ENCODE assay signal across 15 mouse cellular contexts in the genomic region with DNA sequence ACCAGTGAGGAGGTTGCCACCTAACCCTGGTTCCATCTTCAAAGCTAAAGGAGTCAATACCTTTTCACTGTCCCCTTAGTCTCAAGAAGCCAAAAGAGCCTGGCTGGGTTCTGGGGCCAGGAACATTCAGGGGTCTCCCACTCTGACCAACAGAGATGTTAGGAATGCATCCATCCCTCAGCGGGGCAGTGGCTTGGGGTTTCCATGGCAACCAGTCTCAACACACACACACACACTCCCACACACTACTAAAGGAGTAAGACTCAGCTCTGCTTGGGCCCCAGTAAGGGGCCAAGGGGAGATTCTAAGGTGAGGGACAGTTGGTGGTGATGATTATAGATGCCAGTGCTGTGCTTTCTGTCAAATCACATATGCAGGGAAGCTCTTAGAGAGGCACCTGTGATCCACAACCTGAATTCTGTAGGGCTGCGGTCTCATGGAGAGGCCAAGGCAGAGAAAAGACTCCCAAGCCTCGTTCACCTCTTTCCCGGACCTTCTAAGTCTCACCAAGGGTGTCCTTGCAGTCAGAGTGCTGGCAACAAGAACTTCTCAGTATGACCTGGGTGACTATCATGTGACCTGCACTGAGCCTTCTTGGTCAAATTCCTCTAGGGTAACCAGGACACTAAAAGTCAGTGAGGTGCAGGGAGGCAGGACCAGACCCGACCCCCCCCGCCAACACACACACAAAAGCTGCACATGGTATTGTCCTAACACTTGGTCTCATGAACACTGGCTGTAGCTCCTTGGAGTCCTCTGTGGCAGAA. TPM values are rescaled to one million over a fixed set of nuclear protein-coding genes. Genes with fewer than 3 reads are reported as not detected.
A peak's percentile ranks its signal among the peaks of the same experiment; 100 is the strongest.
DNase-seq lines count a peak whose midpoint lies in the region; ATAC-seq and TF ChIP-seq lines count a peak whose summit lies in the region.
"Had no signal": no experiment of that assay in that cellular context is flagged by ENCODE, and none has a peak within 500 bp of the region (broad histone marks: within the 10 kb centered on the region; RNA-seq: fewer than 3 reads in every experiment).

No protein-coding gene starts in this region.

- peak overlapping the region; percentile 68; the same call in 1 of the 2 replicates for H3K27ac ChIP-seq in heart, embryonic 13.5 days (replicated peaks)
- H3K27ac ChIP-seq in heart, embryonic 11.5 days (ENCODE audit: low read depth, low read length) = no peak overlapping the region
- H3K27ac ChIP-seq in liver, embryonic 13.5 days = peak overlapping the region; percentile 95
- H3K27ac ChIP-seq in liver, embryonic 11.5 days (ENCODE audit: low read depth, low read length) = no peak overlapping the region
- peak overlapping the region; percentile 94 for H3K27ac ChIP-seq in liver, embryonic 14.5 days
- H3K27ac ChIP-seq: embryonic facial prominence, embryonic 12.5 days; forebrain, embryonic 12.5 days; limb, embryonic 13.5 days; neural tube, embryonic 15.5 days had no signal

- no peak for DNase-seq in liver, embryonic 13.5 days
- DNase-seq in liver, embryonic 11.5 days (ENCODE audit: low spot score) = no peak
- peak; percentile 37 for DNase-seq in Muller cell, postnatal 12 days (ENCODE audit: inconsistent ontology term)
- no peak for DNase-seq in liver, embryonic 14.5 days (ENCODE audit: low read depth in 3 of 3, low spot score in 3 of 3)
- no peak for DNase-seq in adipocyte (ENCODE audit: low spot score)
- no peak for DNase-seq in left cerebral cortex, adult 9 months (ENCODE audit: low spot score in 2 of 2)
- DNase-seq: adrenal gland, postnatal 36 days; cerebellum, postnatal 25 days; heart, adult 18-20 months had no signal

- H3K9ac ChIP-seq in heart, embryonic 13.5 days = no peak overlapping the region
- no peak overlapping the region for H3K9ac ChIP-seq in heart, embryonic 11.5 days (ENCODE audit: low read depth, low read length)
- peak overlapping the region; percentile 77 for H3K9ac ChIP-seq in liver, embryonic 13.5 days
- H3K9ac ChIP-seq in liver, embryonic 11.5 days (ENCODE audit: low read depth, low read length) = no peak overlapping the region
- H3K9ac ChIP-seq in liver, embryonic 14.5 days (replicated peaks) = peak overlapping the region; percentile 79; the same call in 1 of the 2 replicates
- H3K9ac ChIP-seq: embryonic facial prominence, embryonic 12.5 days; forebrain, embryonic 12.5 days; limb, embryonic 13.5 days; neural tube, embryonic 15.5 days had no signal

- peaks cover 81% of the 10 kb centered on the region for H3K4me1 ChIP-seq in heart, embryonic 13.5 days
- H3K4me1 ChIP-seq in heart, embryonic 11.5 days (ENCODE audit: control insufficient read depth, insufficient read depth, low read length) = peaks cover 52% of the 10 kb centered on the region
- H3K4me1 ChIP-seq in liver, embryonic 13.5 days (replicated peaks) = peaks cover 87% of the 10 kb centered on the region
- peaks cover 66% of the 10 kb centered on the region for H3K4me1 ChIP-seq in liver, embryonic 11.5 days (replicated peaks; ENCODE audit: control insufficient read depth, insufficient read depth, low read length)
- peaks cover 46 to 72% of the 10 kb centered on the region in 2 experiments for H3K4me1 ChIP-seq in liver, embryonic 14.5 days (replicated peaks; ENCODE audit: control insufficient read depth in 2 of 2, insufficient read depth in 2 of 2, low read length in 1 of 2)
- H3K4me1 ChIP-seq: forebrain, embryonic 12.5 days had no signal

- no peak for TF ChIP-seq EP300 in liver, embryonic 14.5 days (IDR thresholded peaks at IDR 0.05; ENCODE audit: low read depth)

- ATAC-seq in heart, embryonic 13.5 days (ENCODE audit: extremely low read depth, insufficient number of reproducible peaks, low FRiP score, low TSS enrichment) = no peak
- ATAC-seq in heart, embryonic 11.5 days (replicated peaks; ENCODE audit: insufficient number of reproducible peaks, low FRiP score, low TSS enrichment) = no peak
- no peak for ATAC-seq in liver, embryonic 13.5 days (ENCODE audit: low read depth)
- no peak for ATAC-seq in liver, embryonic 11.5 days (replicated peaks; ENCODE audit: low FRiP score)
- ATAC-seq in liver, embryonic 14.5 days (ENCODE audit: insufficient read depth) = no peak

- H3K4me2 ChIP-seq in heart, embryonic 13.5 days = no peak overlapping the region
- no peak overlapping the region for H3K4me2 ChIP-seq in heart, embryonic 11.5 days
- peak overlapping the region; percentile 68 for H3K4me2 ChIP-seq in liver, embryonic 13.5 days
- H3K4me2 ChIP-seq in liver, embryonic 11.5 days = no peak overlapping the region
- peak overlapping the region; percentile 79 for H3K4me2 ChIP-seq in liver, embryonic 14.5 days (ENCODE audit: low read depth)
- H3K4me2 ChIP-seq: embryonic facial prominence, embryonic 12.5 days; forebrain, embryonic 12.5 days; limb, embryonic 13.5 days; neural tube, embryonic 15.5 days had no signal

- TF ChIP-seq CTCF in liver, embryonic 14.5 days (IDR thresholded peaks at IDR 0.05; ENCODE audit: low read depth) = no peak

- WGBS in heart, embryonic 13.5 days = 76% methylated on average over 6 of the region's 6 CpGs
- 75% methylated on average over 6 of the region's 6 CpGs for WGBS in heart, embryonic 11.5 days (ENCODE audit: insufficient replicate concordance)
- WGBS in liver, embryonic 13.5 days (ENCODE audit: insufficient replicate concordance) = 82% methylated on average over 6 of the region's 6 CpGs
- 85% methylated on average over 6 of the region's 6 CpGs for WGBS in liver, embryonic 11.5 days
- WGBS in liver, embryonic 14.5 days (ENCODE audit: insufficient replicate concordance) = 80% methylated on average over 6 of the region's 6 CpGs

- H3K4me3 ChIP-seq in heart, embryonic 13.5 days = no peak overlapping the region
- H3K4me3 ChIP-seq in heart, embryonic 11.5 days (ENCODE audit: low read depth, low read length) = no peak overlapping the region
- H3K4me3 ChIP-seq in liver, embryonic 13.5 days (replicated peaks) = 0 out of 2 replicates have a peak overlapping the region, but pooled peaks have one; percentile 47
- H3K4me3 ChIP-seq in liver, embryonic 11.5 days (ENCODE audit: low read depth, low read length) = no peak overlapping the region
- H3K4me3 ChIP-seq in liver, embryonic 14.5 days (ENCODE audit: insufficient read depth in 1 of 2, low read depth in 2 of 2, low read length in 2 of 2) = peak overlapping the region in 1 of 2 experiments; percentile 27; a peak in 1 of 4 replicates
- H3K4me3 ChIP-seq: embryonic facial prominence, embryonic 12.5 days; forebrain, embryonic 12.5 days; limb, embryonic 13.5 days; neural tube, embryonic 15.5 days had no signal

- H3K9me3 ChIP-seq in heart, embryonic 13.5 days = no peaks in the 10 kb centered on the region
- H3K9me3 ChIP-seq in heart, embryonic 11.5 days (replicated peaks; ENCODE audit: control insufficient read depth, low read length) = no peaks in the 10 kb centered on the region
- no peaks in the 10 kb centered on the region for H3K9me3 ChIP-seq in liver, embryonic 13.5 days (replicated peaks)
- H3K9me3 ChIP-seq in liver, embryonic 11.5 days (ENCODE audit: control insufficient read depth, low read length) = no peaks in the 10 kb centered on the region
- H3K9me3 ChIP-seq in liver, embryonic 14.5 days (ENCODE audit: control insufficient read depth, low read length) = no peaks in the 10 kb centered on the region
- H3K9me3 ChIP-seq: embryonic facial prominence, embryonic 12.5 days; forebrain, embryonic 12.5 days; limb, embryonic 13.5 days; neural tube, embryonic 15.5 days had no signal

- H3K27me3 ChIP-seq in heart, embryonic 13.5 days (replicated peaks) = no peaks in the 10 kb centered on the region
- H3K27me3 ChIP-seq in heart, embryonic 11.5 days (ENCODE audit: control insufficient read depth, insufficient read depth, low read length) = no peaks in the 10 kb centered on the region
- H3K27me3 ChIP-seq in liver, embryonic 13.5 days = no peaks in the 10 kb centered on the region
- H3K27me3 ChIP-seq in liver, embryonic 11.5 days (replicated peaks; ENCODE audit: control insufficient read depth, insufficient read depth, low read length) = no peaks in the 10 kb centered on the region
- H3K27me3 ChIP-seq in liver, embryonic 14.5 days (ENCODE audit: control insufficient read depth, insufficient read depth, low read length) = no peaks in the 10 kb centered on the region
- H3K27me3 ChIP-seq: embryonic facial prominence, embryonic 12.5 days; forebrain, embryonic 12.5 days; limb, embryonic 13.5 days; neural tube, embryonic 15.5 days had no signal

- no peaks in the 10 kb centered on the region for H3K36me3 ChIP-seq in heart, embryonic 13.5 days
- no peaks in the 10 kb centered on the region for H3K36me3 ChIP-seq in heart, embryonic 11.5 days (ENCODE audit: control insufficient read depth, insufficient read depth, low read length)
- H3K36me3 ChIP-seq in liver, embryonic 13.5 days = no peaks in the 10 kb centered on the region
- no peaks in the 10 kb centered on the region for H3K36me3 ChIP-seq in liver, embryonic 11.5 days (ENCODE audit: control insufficient read depth, insufficient read depth, low read length)
- H3K36me3 ChIP-seq in liver, embryonic 14.5 days (replicated peaks; ENCODE audit: control insufficient read depth, insufficient read depth, low read depth) = no peaks in the 10 kb centered on the region
- H3K36me3 ChIP-seq: embryonic facial prominence, embryonic 12.5 days; forebrain, embryonic 12.5 days; limb, embryonic 13.5 days; neural tube, embryonic 15.5 days had no signal

RNA-seq across cellular contexts. Expression of a gene that starts 46.2 kb away (rescaled TPM):
- polyA plus RNA-seq in heart, embryonic 13.5 days (2015; fragmentation: Nextera tagmentation; extraction: Ambion mirVana) = 143 and 155 TPM in 2 replicates
- polyA plus RNA-seq in heart, embryonic 11.5 days (2014; fragmentation: Nextera tagmentation; extraction: Ambion mirVana) = 113 and 164 TPM in 2 replicates
- polyA plus RNA-seq in liver, embryonic 13.5 days (2015; fragmentation: Nextera tagmentation; extraction: Ambion mirVana) = 29.7 and 36.3 TPM in 2 replicates
- 55.3 and 60.2 TPM in 2 replicates for polyA plus RNA-seq in liver, embryonic 11.5 days (2014; fragmentation: Nextera tagmentation; extraction: Ambion mirVana)
- polyA plus RNA-seq in liver, embryonic 14.5 days (2012; rRNA removed) = 24.6 and 34.7 TPM in 2 replicates
- 31.4 and 41.2 TPM in 2 replicates for polyA plus RNA-seq in liver, embryonic 14.5 days (2014; fragmentation: Nextera tagmentation; extraction: Ambion mirVana)

RNA-seq across cellular contexts. Expression of a gene that starts 46.5 kb away (rescaled TPM):
- polyA plus RNA-seq in heart, embryonic 13.5 days (2015; fragmentation: Nextera tagmentation; extraction: Ambion mirVana) = 120 and 122 TPM in 2 replicates
- 118 and 133 TPM in 2 replicates for polyA plus RNA-seq in heart, embryonic 11.5 days (2014; fragmentation: Nextera tagmentation; extraction: Ambion mirVana)
- polyA plus RNA-seq in liver, embryonic 13.5 days (2015; fragmentation: Nextera tagmentation; extraction: Ambion mirVana) = 29.7 and 30.2 TPM in 2 replicates
- 66.8 and 71.9 TPM in 2 replicates for polyA plus RNA-seq in liver, embryonic 11.5 days (2014; fragmentation: Nextera tagmentation; extraction: Ambion mirVana)
- polyA plus RNA-seq in liver, embryonic 14.5 days (2012; rRNA removed) = 12.9 and 14.7 TPM in 2 replicates
- 17.6 and 18.4 TPM in 2 replicates for polyA plus RNA-seq in liver, embryonic 14.5 days (2014; fragmentation: Nextera tagmentation; extraction: Ambion mirVana)

Comparison
In these comparisons a context has a peak if more than half of its experiments do, and no peak if none do; other contexts are left out.
1. H3K27ac ChIP-seq: peak in heart, embryonic 13.5 days (single experiment), liver, embryonic 13.5 days (single experiment) and liver, embryonic 14.5 days (single experiment); none in heart, embryonic 11.5 days (single experiment) and liver, embryonic 11.5 days (single experiment).
2. H3K4me2 ChIP-seq: peak in liver, embryonic 13.5 days (single experiment) and liver, embryonic 14.5 days (single experiment); none in heart, embryonic 13.5 days (single experiment), heart, embryonic 11.5 days (single experiment) and liver, embryonic 11.5 days (single experiment).
3. H3K9ac ChIP-seq: peak in liver, embryonic 13.5 days (single experiment) and liver, embryonic 14.5 days (single experiment); none in heart, embryonic 13.5 days (single experiment), heart, embryonic 11.5 days (single experiment) and liver, embryonic 11.5 days (single experiment).